ENCODE assay signal across 19 mouse cellular contexts in genomic region chr14:17845003-17845697, GRCm38 (mm10).
A peak's percentile ranks its signal among the peaks of the same experiment; 100 is the strongest.
DNase-seq lines count a peak whose midpoint lies in the region; ATAC-seq and TF ChIP-seq lines count a peak whose summit lies in the region.
"Had no signal": no experiment of that assay in that cellular context is flagged by ENCODE, and none has a peak within 500 bp of the region (broad histone marks: within the 10 kb centered on the region; RNA-seq: fewer than 3 reads in every experiment).

No protein-coding gene starts in this region.

- no peak overlapping the region for H3K9ac ChIP-seq in intestine, postnatal 0 days (ENCODE audit: low read depth, low read length)
- H3K9ac ChIP-seq in stomach, postnatal 0 days (ENCODE audit: low read length): no peak overlapping the region
- H3K9ac ChIP-seq: embryonic facial prominence, embryonic 13.5 days; forebrain, embryonic 12.5 days; heart, embryonic 12.5 days; hindbrain, embryonic 12.5 days had no signal

- peak; percentile 21 for DNase-seq in kidney, adult 2 months
- no peak for DNase-seq in kidney, postnatal 10 days
- DNase-seq in Patski (ENCODE audit: low read depth, low spot score): no peak
- no peak for DNase-seq in stomach, postnatal 0 days (ENCODE audit: low spot score)
- DNase-seq in spleen, postnatal 10 days (ENCODE audit: low spot score in 2 of 2): no peak
- DNase-seq: adrenal gland, adult 2 months; adrenal gland, postnatal 25 days; cerebellum, adult 18-20 months; cerebellum, adult 9-11 months; cerebellum, postnatal 36 days; gastrocnemius, postnatal 14 days had no signal

- H3K4me3 ChIP-seq in kidney, adult 2 months (ENCODE audit: insufficient read depth, low read depth, low read length): no peak overlapping the region
- H3K4me3 ChIP-seq in intestine, postnatal 0 days (ENCODE audit: low read depth, low read length): no peak overlapping the region
- H3K4me3 ChIP-seq in stomach, postnatal 0 days (ENCODE audit: low read depth, low read length): no peak overlapping the region
- H3K4me3 ChIP-seq: embryonic facial prominence, embryonic 13.5 days; forebrain, embryonic 12.5 days; heart, embryonic 12.5 days; hindbrain, embryonic 12.5 days had no signal

- ATAC-seq in Patski: peak; percentile 73
- ATAC-seq in intestine, postnatal 0 days: peak; percentile 62
- ATAC-seq in stomach, postnatal 0 days (ENCODE audit: low FRiP score, low TSS enrichment): peak; percentile 68; the same call in 1 of the 2 replicates
- no peak for ATAC-seq in inflammation-experienced regulatory T-cells, adult 6 months
- ATAC-seq: forebrain, embryonic 16.5 days had no signal

- in situ Hi-C loops in Patski (cut with MboI; ENCODE audit: low pct_unique_long_range_greater_than_20kb): no loop called here

- H3K36me3 ChIP-seq in kidney, adult 2 months (ENCODE audit: control insufficient read depth, insufficient read depth, low read length): no peaks in the 10 kb centered on the region
- H3K36me3 ChIP-seq in intestine, postnatal 0 days (ENCODE audit: control insufficient read depth, insufficient read depth): no peaks in the 10 kb centered on the region
- no peaks in the 10 kb centered on the region for H3K36me3 ChIP-seq in stomach, postnatal 0 days (ENCODE audit: control insufficient read depth, insufficient read depth, low read length)
- H3K36me3 ChIP-seq: embryonic facial prominence, embryonic 13.5 days; forebrain, embryonic 12.5 days; heart, embryonic 12.5 days; hindbrain, embryonic 12.5 days had no signal

- peak overlapping the region; percentile 49 for H3K4me2 ChIP-seq in intestine, postnatal 0 days (replicated peaks; ENCODE audit: low read depth)
- H3K4me2 ChIP-seq in stomach, postnatal 0 days (replicated peaks; ENCODE audit: low read depth): no peak overlapping the region
- H3K4me2 ChIP-seq: embryonic facial prominence, embryonic 13.5 days; forebrain, embryonic 12.5 days; heart, embryonic 12.5 days; hindbrain, embryonic 12.5 days had no signal

- no peak overlapping the region for H3K27ac ChIP-seq in kidney, adult 2 months (ENCODE audit: insufficient read depth, low read depth, low read length)
- peak overlapping the region; percentile 52 for H3K27ac ChIP-seq in intestine, postnatal 0 days (ENCODE audit: low read depth, low read length)
- H3K27ac ChIP-seq in stomach, postnatal 0 days (replicated peaks): no peak overlapping the region
- H3K27ac ChIP-seq: embryonic facial prominence, embryonic 13.5 days; forebrain, embryonic 12.5 days; hindbrain, embryonic 12.5 days had no signal

- no peak for TF ChIP-seq CTCF in kidney, adult 2 months (conservative IDR thresholded peaks at IDR 0.05; ENCODE audit: insufficient read depth, insufficient read length, low read depth, low read length)
- no peak for TF ChIP-seq CTCF in Patski (IDR thresholded peaks at IDR 0.05)
- TF ChIP-seq CTCF in intestine, postnatal 0 days (IDR thresholded peaks at IDR 0.05; ENCODE audit: low read depth): no peak
- no peak for TF ChIP-seq CTCF in stomach, postnatal 0 days (IDR thresholded peaks at IDR 0.05; ENCODE audit: low read depth)

- TF ChIP-seq EP300 in stomach, postnatal 0 days (optimal IDR thresholded peaks at IDR 0.05): no peak

- no peaks in the 10 kb centered on the region for H3K27me3 ChIP-seq in kidney, adult 2 months (replicated peaks; ENCODE audit: control insufficient read depth, insufficient read depth, low read length)
- H3K27me3 ChIP-seq in Patski: no peaks in the 10 kb centered on the region
- no peaks in the 10 kb centered on the region for H3K27me3 ChIP-seq in intestine, postnatal 0 days (replicated peaks; ENCODE audit: control insufficient read depth, insufficient read depth, low read length)
- H3K27me3 ChIP-seq in stomach, postnatal 0 days (ENCODE audit: control insufficient read depth, insufficient read depth, low read length): no peaks in the 10 kb centered on the region
- H3K27me3 ChIP-seq: CH12.LX; embryonic facial prominence, embryonic 13.5 days; forebrain, embryonic 12.5 days; heart, embryonic 12.5 days; hindbrain, embryonic 12.5 days had no signal

- TF ChIP-seq POLR2A in kidney, adult 2 months (IDR thresholded peaks at IDR 0.05; ENCODE audit: low read depth, low read length): no peak

- 73% methylated on average over 5 of the region's 5 CpGs for WGBS in kidney, adult 2 months
- 32% methylated on average over 5 of the region's 5 CpGs for WGBS in intestine, postnatal 0 days
- WGBS in stomach, postnatal 0 days: 58% methylated on average over 5 of the region's 5 CpGs

- H3K9me3 ChIP-seq in intestine, postnatal 0 days (ENCODE audit: control insufficient read depth): no peaks in the 10 kb centered on the region
- H3K9me3 ChIP-seq in stomach, postnatal 0 days (ENCODE audit: control insufficient read depth, low read length): no peaks in the 10 kb centered on the region
- H3K9me3 ChIP-seq: embryonic facial prominence, embryonic 13.5 days; forebrain, embryonic 12.5 days; heart, embryonic 12.5 days; hindbrain, embryonic 12.5 days had no signal

- CTCF ChIA-PET in Patski (lab: Charles Lee): no interaction called here

- H3K4me1 ChIP-seq in kidney, adult 2 months (ENCODE audit: control insufficient read depth, insufficient read depth, low read length): peaks cover 4% of the 10 kb centered on the region; the same call in 1 of the 2 replicates
- H3K4me1 ChIP-seq in intestine, postnatal 0 days (replicated peaks; ENCODE audit: control insufficient read depth, insufficient read depth, low read length): peaks cover 10% of the 10 kb centered on the region
- no peaks in the 10 kb centered on the region for H3K4me1 ChIP-seq in stomach, postnatal 0 days (replicated peaks; ENCODE audit: control insufficient read depth, insufficient read depth)
- H3K4me1 ChIP-seq: forebrain, embryonic 12.5 days; heart, embryonic 12.5 days; hindbrain, embryonic 12.5 days had no signal

- POLR2A ChIA-PET in Patski (lab: Charles Lee): interaction anchor here (0.7 kb wide), 1 partner anchor 185 kb away, joined by 3 read pairs; the partner anchor contains the start of gene Thrb
